In the genomic region with DNA sequence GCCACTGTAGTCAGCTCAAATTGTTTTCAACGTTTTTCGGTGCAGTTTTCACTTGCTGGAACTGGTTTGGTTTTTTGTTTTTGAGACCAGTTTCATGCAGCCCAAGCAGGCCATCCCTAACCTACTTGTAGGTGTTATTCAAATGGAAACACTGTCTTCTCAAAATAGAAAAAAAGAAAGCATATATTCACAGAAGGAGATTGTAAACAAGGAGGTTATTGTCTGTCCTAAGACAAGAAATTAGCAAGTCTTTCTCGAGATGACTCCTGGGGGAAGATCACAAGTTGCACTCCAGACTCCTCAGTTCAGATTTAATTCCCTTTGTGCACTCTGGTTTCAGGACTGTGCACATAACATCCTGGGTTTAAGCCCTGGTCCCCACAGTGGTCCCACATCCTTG, we compare ENCODE assay signal across 25 mouse cellular contexts. TPM values are rescaled to one million over a fixed set of nuclear protein-coding genes. Genes with fewer than 3 reads are reported as not detected.
DNase-seq lines count a peak whose midpoint lies in the region; ATAC-seq and TF ChIP-seq lines count a peak whose summit lies in the region.
"Had no signal": no experiment of that assay in that cellular context is flagged by ENCODE, and none has a peak within 500 bp of the region (broad histone marks: within the 10 kb centered on the region; RNA-seq: fewer than 3 reads in every experiment).

No protein-coding gene starts in this region.

- H3K27ac ChIP-seq in liver, adult 2 months (replicated peaks; ENCODE audit: insufficient read depth, low read depth, low read length): peak overlapping the region; percentile 58
- no peak overlapping the region for H3K27ac ChIP-seq in liver, embryonic 11.5 days (ENCODE audit: low read depth, low read length)
- H3K27ac ChIP-seq in forebrain, embryonic 14.5 days (ENCODE audit: low read depth, low read length): no peak overlapping the region
- H3K27ac ChIP-seq: embryonic facial prominence, embryonic 10.5 days; embryonic facial prominence, embryonic 12.5 days; forebrain, embryonic 13.5 days had no signal

- no peak for TF ChIP-seq POLR2A in liver, adult 2 months (IDR thresholded peaks at IDR 0.05; ENCODE audit: extremely low read depth, insufficient read depth, low read length)

- H3K9ac ChIP-seq in liver, adult 2 months (ENCODE audit: low read depth, low read length): no peak overlapping the region
- H3K9ac ChIP-seq in liver, embryonic 11.5 days (ENCODE audit: low read depth, low read length): no peak overlapping the region
- H3K9ac ChIP-seq in forebrain, embryonic 14.5 days (ENCODE audit: low read length): no peak overlapping the region
- H3K9ac ChIP-seq: embryonic facial prominence, embryonic 12.5 days; forebrain, embryonic 13.5 days; forebrain, postnatal 0 days had no signal

- WGBS in liver, adult 2 months: 66% methylated on average over 3 of the region's 3 CpGs
- 60% methylated on average over 3 of the region's 3 CpGs for WGBS in liver, embryonic 11.5 days
- 58% methylated on average over 3 of the region's 3 CpGs for WGBS in forebrain, embryonic 14.5 days

- no peak overlapping the region for H3K4me2 ChIP-seq in liver, embryonic 11.5 days
- H3K4me2 ChIP-seq in forebrain, embryonic 14.5 days (ENCODE audit: low read length): no peak overlapping the region
- H3K4me2 ChIP-seq: embryonic facial prominence, embryonic 12.5 days; forebrain, embryonic 13.5 days had no signal

- no peak overlapping the region for H3K4me3 ChIP-seq in liver, adult 2 months (ENCODE audit: insufficient read depth, low read depth, low read length)
- H3K4me3 ChIP-seq in liver, embryonic 11.5 days (ENCODE audit: low read depth, low read length): no peak overlapping the region
- H3K4me3 ChIP-seq in forebrain, embryonic 14.5 days (ENCODE audit: low read depth, low read length): no peak overlapping the region
- H3K4me3 ChIP-seq: embryonic facial prominence, embryonic 10.5 days; embryonic facial prominence, embryonic 12.5 days; forebrain, embryonic 13.5 days had no signal

- H3K36me3 ChIP-seq in liver, adult 2 months (ENCODE audit: control insufficient read depth, insufficient read depth, low read length): no peaks in the 10 kb centered on the region
- no peaks in the 10 kb centered on the region for H3K36me3 ChIP-seq in liver, embryonic 11.5 days (ENCODE audit: control insufficient read depth, insufficient read depth, low read length)
- H3K36me3 ChIP-seq in forebrain, embryonic 14.5 days (ENCODE audit: control insufficient read depth, insufficient read depth, low read length): no peaks in the 10 kb centered on the region
- H3K36me3 ChIP-seq: embryonic facial prominence, embryonic 10.5 days; embryonic facial prominence, embryonic 12.5 days; G1E had no signal

- peaks cover 3% of the 10 kb centered on the region; the same call in 1 of the 2 replicates for H3K79me2 ChIP-seq in liver, adult 2 months (ENCODE audit: control insufficient read depth, insufficient read depth, low read length)

- TF ChIP-seq CTCF in liver, adult 2 months (IDR thresholded peaks at IDR 0.05; ENCODE audit: low read depth, low read length): no peak

- H3K27me3 ChIP-seq in liver, adult 2 months (ENCODE audit: control insufficient read depth, insufficient read depth, low read length): no peaks in the 10 kb centered on the region
- H3K27me3 ChIP-seq in liver, embryonic 11.5 days (replicated peaks; ENCODE audit: control insufficient read depth, insufficient read depth, low read length): no peaks in the 10 kb centered on the region
- no peaks in the 10 kb centered on the region for H3K27me3 ChIP-seq in forebrain, embryonic 14.5 days (replicated peaks; ENCODE audit: control insufficient read depth, insufficient read depth, low read length)
- H3K27me3 ChIP-seq: embryonic facial prominence, embryonic 12.5 days; forebrain, embryonic 13.5 days; Patski had no signal

- ATAC-seq in liver, embryonic 11.5 days (replicated peaks; ENCODE audit: low FRiP score): no peak
- ATAC-seq in forebrain, embryonic 14.5 days: no peak
- ATAC-seq: activated CD4-positive, CD25-positive, alpha-beta regulatory T cell, adult 4 months; CD4-positive, CD25-positive, alpha-beta regulatory T cell, adult 4 months; forebrain, embryonic 13.5 days; forebrain, postnatal 0 days; Patski had no signal

- H3K4me1 ChIP-seq in liver, adult 2 months (ENCODE audit: control insufficient read depth, insufficient read depth, low read length): peaks cover 33% of the 10 kb centered on the region
- H3K4me1 ChIP-seq in liver, embryonic 11.5 days (replicated peaks; ENCODE audit: control insufficient read depth, insufficient read depth, low read length): no peaks in the 10 kb centered on the region
- no peaks in the 10 kb centered on the region for H3K4me1 ChIP-seq in forebrain, embryonic 14.5 days (ENCODE audit: control insufficient read depth, insufficient read depth, low read length)
- H3K4me1 ChIP-seq: embryonic facial prominence, embryonic 10.5 days; embryonic facial prominence, embryonic 12.5 days; forebrain, embryonic 13.5 days had no signal

- H3K9me3 ChIP-seq in liver, embryonic 11.5 days (ENCODE audit: control insufficient read depth, low read length): no peaks in the 10 kb centered on the region
- H3K9me3 ChIP-seq in forebrain, embryonic 14.5 days (replicated peaks; ENCODE audit: control insufficient read depth, low read length): no peaks in the 10 kb centered on the region
- H3K9me3 ChIP-seq: embryonic facial prominence, embryonic 10.5 days; embryonic facial prominence, embryonic 12.5 days; forebrain, embryonic 13.5 days; G1E had no signal

- DNase-seq in liver, adult 2 months (ENCODE audit: extremely low read depth, low read depth, low spot score): no peak
- DNase-seq in liver, embryonic 11.5 days (ENCODE audit: low spot score): no peak
- DNase-seq in ES-CJ7 (ENCODE audit: low read depth, low spot score) (peak; percentile 74), R1 (ENCODE audit: low read depth, low spot score) (peak; percentile 76)
- DNase-seq in cerebellum, postnatal 10 days: no peak
- DNase-seq in right cerebral cortex, postnatal 25 days: no peak
- no peak for DNase-seq in forebrain, embryonic 14.5 days (ENCODE audit: low spot score)
- DNase-seq: adrenal gland, adult 8-10 months; adrenal gland, postnatal 14 days; adrenal gland, postnatal 36 days; B cell, adult 2 months; cerebellum, adult 11 months; cerebellum, adult 18-20 months; cerebellum, adult 8-10 months; cerebellum, adult 9-11 months; cerebellum, postnatal 25 days; forebrain, postnatal 0 days had no signal

RNA-seq across cellular contexts. Expression of gene Rbpms2, which starts 10.1 kb away (rescaled TPM):
- total RNA-seq in liver, adult 2 months (2014; rRNA removed): 9.8 and 13.2 TPM in 2 replicates
- polyA plus RNA-seq in liver, adult 2 months (2012; rRNA removed): 110 and 121 TPM in 2 replicates
- polyA plus RNA-seq in liver, embryonic 11.5 days (2014; fragmentation: Nextera tagmentation; extraction: Ambion mirVana): 34.8 and 36.5 TPM in 2 replicates
- polyA plus RNA-seq in forebrain, embryonic 14.5 days (2014; fragmentation: Nextera tagmentation; extraction: Ambion mirVana): 3.8 TPM in 2 replicates

RNA-seq across cellular contexts. Expression of gene Pif1, which starts 32.4 kb away (rescaled TPM):
- 0.20 TPM in 1 of 2 replicates, not detected in the other for total RNA-seq in liver, adult 2 months (2014; rRNA removed)
- 0.04 TPM in 1 of 2 replicates, not detected in the other for polyA plus RNA-seq in liver, adult 2 months (2012; rRNA removed)
- polyA plus RNA-seq in liver, embryonic 11.5 days (2014; fragmentation: Nextera tagmentation; extraction: Ambion mirVana): 16.4 and 18.0 TPM in 2 replicates
- 5.8 and 6.3 TPM in 2 replicates for polyA plus RNA-seq in forebrain, embryonic 14.5 days (2014; fragmentation: Nextera tagmentation; extraction: Ambion mirVana)
- total RNA-seq: adrenal gland, adult 18-20 months had no signal

RNA-seq across cellular contexts. Expression of gene Plekho2, which starts 39.5 kb away (rescaled TPM):
- 1.4 and 2.2 TPM in 2 replicates for total RNA-seq in liver, adult 2 months (2014; rRNA removed)
- 2.9 and 5.4 TPM in 2 replicates for polyA plus RNA-seq in liver, adult 2 months (2012; rRNA removed)
- 29.5 and 30.3 TPM in 2 replicates for polyA plus RNA-seq in liver, embryonic 11.5 days (2014; fragmentation: Nextera tagmentation; extraction: Ambion mirVana)
- polyA plus RNA-seq in forebrain, embryonic 14.5 days (2014; fragmentation: Nextera tagmentation; extraction: Ambion mirVana): 3.6 and 3.9 TPM in 2 replicates

RNA-seq across cellular contexts. Expression of gene Oaz2, which starts 48.5 kb away (rescaled TPM):
- total RNA-seq in liver, adult 2 months (2014; rRNA removed): 14.7 and 20.6 TPM in 2 replicates
- 27.5 and 29.6 TPM in 2 replicates for polyA plus RNA-seq in liver, adult 2 months (2012; rRNA removed)
- 119 and 123 TPM in 2 replicates for polyA plus RNA-seq in liver, embryonic 11.5 days (2014; fragmentation: Nextera tagmentation; extraction: Ambion mirVana)
- polyA plus RNA-seq in forebrain, embryonic 14.5 days (2014; fragmentation: Nextera tagmentation; extraction: Ambion mirVana): 206 and 233 TPM in 2 replicates

Comparison
In these comparisons a context has a peak if more than half of its experiments do, and no peak if none do; other contexts are left out.
1. DNase-seq: peak in ES-CJ7 (single experiment) and R1 (single experiment); none in liver, adult 2 months (single experiment), liver, embryonic 11.5 days (single experiment), cerebellum, postnatal 10 days (0 of 2), right cerebral cortex, postnatal 25 days (single experiment) and forebrain, embryonic 14.5 days (single experiment).